Mouse (Mus musculus): ENCODE results near the gene Ulk4. TPM values are rescaled to one million over a fixed set of nuclear protein-coding genes. Genes with fewer than 3 reads are reported as not detected.

The Ulk4 gene
- polyA plus RNA-seq, 1 experiment from 2014 or later: 213 TPM

- H3K4me1 ChIP-seq (ENCODE audit: control insufficient read depth, insufficient read depth, low read length): no peaks in the 10 kb centered on the region
- H3K9me3 ChIP-seq (replicated peaks; ENCODE audit: control insufficient read depth, low read length): 0 out of 2 replicates have a peak, but pooled peaks cover 2% of the 10 kb centered on the region
- H3K9ac ChIP-seq (replicated peaks; ENCODE audit: low read length): no peak overlapping the region
- WGBS: 92% methylated on average over 3 of the region's 3 CpGs
- no peak overlapping the region for H3K4me2 ChIP-seq (ENCODE audit: low read depth, low read length)
- H3K4me3 ChIP-seq (ENCODE audit: low read depth, low read length): no peak overlapping the region
- H3K27me3 ChIP-seq (ENCODE audit: control insufficient read depth, insufficient read depth, low read length): no peaks in the 10 kb centered on the region
- no peaks in the 10 kb centered on the region for H3K36me3 ChIP-seq (replicated peaks; ENCODE audit: control insufficient read depth, insufficient read depth, low read depth, low read length)
- DNase-seq (ENCODE audit: low spot score) (peak; percentile 52), ATAC-seq (replicated peaks; ENCODE audit: insufficient number of reproducible peaks, low FRiP score, low TSS enrichment, low read depth) (no peak)
- H3K27ac ChIP-seq (replicated peaks; ENCODE audit: low read depth, low read length): no peak overlapping the region
These were observed 7.4 kb upstream of the Ulk4 start for GRCm38 (mm10) chr9:121284422-121284821.

GRCm38 (mm10) chr9:121283620-121284185, 6.7 kb upstream of the Ulk4 start:
- ATAC-seq (replicated peaks; ENCODE audit: insufficient number of reproducible peaks, low FRiP score, low TSS enrichment, low read depth): no peak
- H3K27ac ChIP-seq (replicated peaks; ENCODE audit: low read depth, low read length): no peak overlapping the region
- no peak overlapping the region for H3K4me3 ChIP-seq (ENCODE audit: low read depth, low read length)
- H3K27me3 ChIP-seq (ENCODE audit: control insufficient read depth, insufficient read depth, low read length): no peaks in the 10 kb centered on the region
- H3K9me3 ChIP-seq (replicated peaks; ENCODE audit: control insufficient read depth, low read length): 0 out of 2 replicates have a peak, but pooled peaks cover 2% of the 10 kb centered on the region
- no peak overlapping the region for H3K9ac ChIP-seq (replicated peaks; ENCODE audit: low read length)
- H3K4me1 ChIP-seq (ENCODE audit: control insufficient read depth, insufficient read depth, low read length): no peaks in the 10 kb centered on the region
- no peaks in the 10 kb centered on the region for H3K36me3 ChIP-seq (replicated peaks; ENCODE audit: control insufficient read depth, insufficient read depth, low read depth, low read length)
- WGBS: 98% methylated on average over 6 of the region's 6 CpGs
- no peak for DNase-seq (ENCODE audit: low spot score)
- H3K4me2 ChIP-seq (ENCODE audit: low read depth, low read length): no peak overlapping the region

GRCm38 (mm10) chr9:121281891-121282290, 4.9 kb upstream of the Ulk4 start:
- Histone ChIP-seq H3K36me3 (replicated peaks; ENCODE audit: control insufficient read depth, insufficient read depth, low read depth, low read length) (no peaks in the 10 kb centered on the region), H3K27ac (replicated peaks; ENCODE audit: low read depth, low read length) (no peak overlapping the region; the same call in 1 of the 2 replicates), H3K4me3 (ENCODE audit: low read depth, low read length) (no peak overlapping the region), H3K9me3 (replicated peaks; ENCODE audit: control insufficient read depth, low read length) (0 out of 2 replicates have a peak, but pooled peaks cover 2% of the 10 kb centered on the region), H3K4me2 (ENCODE audit: low read depth, low read length) (no peak overlapping the region), H3K27me3 (ENCODE audit: control insufficient read depth, insufficient read depth, low read length) (no peaks in the 10 kb centered on the region), H3K4me1 (ENCODE audit: control insufficient read depth, insufficient read depth, low read length) (no peaks in the 10 kb centered on the region), H3K9ac (replicated peaks; ENCODE audit: low read length) (no peak overlapping the region)
- DNase-seq (ENCODE audit: low spot score) (no peak), ATAC-seq (replicated peaks; ENCODE audit: insufficient number of reproducible peaks, low FRiP score, low TSS enrichment, low read depth) (no peak)
- 80% methylated on average over 6 of the region's 6 CpGs for WGBS

GRCm38 (mm10) chr9:121279216-121279615, 2.2 kb upstream of the Ulk4 start:
- no peak overlapping the region for H3K4me3 ChIP-seq (ENCODE audit: low read depth, low read length)
- H3K27me3 ChIP-seq (ENCODE audit: control insufficient read depth, insufficient read depth, low read length): no peaks in the 10 kb centered on the region
- H3K4me2 ChIP-seq (ENCODE audit: low read depth, low read length): no peak overlapping the region
- H3K9me3 ChIP-seq (replicated peaks; ENCODE audit: control insufficient read depth, low read length): 0 out of 2 replicates have a peak, but pooled peaks cover 2% of the 10 kb centered on the region
- H3K4me1 ChIP-seq (ENCODE audit: control insufficient read depth, insufficient read depth, low read length): no peaks in the 10 kb centered on the region
- DNase-seq (ENCODE audit: low spot score): no peak
- no peak overlapping the region for H3K9ac ChIP-seq (replicated peaks; ENCODE audit: low read length)
- 94% methylated on average over 5 of the region's 5 CpGs for WGBS
- H3K36me3 ChIP-seq (replicated peaks; ENCODE audit: control insufficient read depth, insufficient read depth, low read depth, low read length): no peaks in the 10 kb centered on the region
- no peak for ATAC-seq (replicated peaks; ENCODE audit: insufficient number of reproducible peaks, low FRiP score, low TSS enrichment, low read depth)
- H3K27ac ChIP-seq (replicated peaks; ENCODE audit: low read depth, low read length): no peak overlapping the region

GRCm38 (mm10) chr9:121276745-121277117, 266 bp downstream of the Ulk4 start:
- Histone ChIP-seq H3K4me1 (ENCODE audit: control insufficient read depth, insufficient read depth, low read length) (no peaks in the 10 kb centered on the region), H3K4me3 (ENCODE audit: low read depth, low read length) (peak overlapping the region; percentile 63), H3K27me3 (ENCODE audit: control insufficient read depth, insufficient read depth, low read length) (no peaks in the 10 kb centered on the region), H3K9ac (replicated peaks; ENCODE audit: low read length) (peak overlapping the region; percentile 61), H3K27ac (replicated peaks; ENCODE audit: low read depth, low read length) (no peak overlapping the region), H3K9me3 (replicated peaks; ENCODE audit: control insufficient read depth, low read length) (no peaks in the 10 kb centered on the region), H3K4me2 (ENCODE audit: low read depth, low read length) (peak overlapping the region; percentile 78), H3K36me3 (replicated peaks; ENCODE audit: control insufficient read depth, insufficient read depth, low read depth, low read length) (no peaks in the 10 kb centered on the region)
- DNase-seq (ENCODE audit: low spot score) (no peak), ATAC-seq (replicated peaks; ENCODE audit: insufficient number of reproducible peaks, low FRiP score, low TSS enrichment, low read depth) (no peak)
- WGBS: 15% methylated on average over 15 of the region's 15 CpGs

- Histone ChIP-seq H3K27me3 (ENCODE audit: control insufficient read depth, insufficient read depth, low read length) (no peaks in the 10 kb centered on the region), H3K4me2 (ENCODE audit: low read depth, low read length) (no peak overlapping the region), H3K36me3 (replicated peaks; ENCODE audit: control insufficient read depth, insufficient read depth, low read depth, low read length) (no peaks in the 10 kb centered on the region), H3K9me3 (replicated peaks; ENCODE audit: control insufficient read depth, low read length) (no peaks in the 10 kb centered on the region), H3K4me3 (ENCODE audit: low read depth, low read length) (no peak overlapping the region), H3K27ac (replicated peaks; ENCODE audit: low read depth, low read length) (no peak overlapping the region), H3K4me1 (ENCODE audit: control insufficient read depth, insufficient read depth, low read length) (no peaks in the 10 kb centered on the region), H3K9ac (replicated peaks; ENCODE audit: low read length) (no peak overlapping the region)
- DNase-seq (ENCODE audit: low spot score) (no peak), ATAC-seq (replicated peaks; ENCODE audit: insufficient number of reproducible peaks, low FRiP score, low TSS enrichment, low read depth) (no peak)
- 60% methylated on average over 4 of the region's 4 CpGs for WGBS
These were observed 5.4 kb downstream of the Ulk4 start for GRCm38 (mm10) chr9:121271561-121271960.

- H3K9me3 ChIP-seq (replicated peaks; ENCODE audit: control insufficient read depth, low read length): no peaks in the 10 kb centered on the region
- ATAC-seq (replicated peaks; ENCODE audit: insufficient number of reproducible peaks, low FRiP score, low TSS enrichment, low read depth) (no peak), DNase-seq (ENCODE audit: low spot score) (no peak)
- no peak overlapping the region for H3K27ac ChIP-seq (replicated peaks; ENCODE audit: low read depth, low read length)
- H3K4me3 ChIP-seq (ENCODE audit: low read depth, low read length): no peak overlapping the region
- no peaks in the 10 kb centered on the region for H3K27me3 ChIP-seq (ENCODE audit: control insufficient read depth, insufficient read depth, low read length)
- H3K9ac ChIP-seq (replicated peaks; ENCODE audit: low read length): no peak overlapping the region
- H3K36me3 ChIP-seq (replicated peaks; ENCODE audit: control insufficient read depth, insufficient read depth, low read depth, low read length): no peaks in the 10 kb centered on the region
- 81% methylated on average over 1 of the region's 1 CpGs for WGBS
- H3K4me1 ChIP-seq (ENCODE audit: control insufficient read depth, insufficient read depth, low read length): no peaks in the 10 kb centered on the region
- no peak overlapping the region for H3K4me2 ChIP-seq (ENCODE audit: low read depth, low read length)
These were observed 5.8 kb downstream of the Ulk4 start for GRCm38 (mm10) chr9:121271149-121271548.

- H3K9ac ChIP-seq (replicated peaks; ENCODE audit: low read length): no peak overlapping the region
- no peak overlapping the region for H3K4me2 ChIP-seq (ENCODE audit: low read depth, low read length)
- H3K27ac ChIP-seq (replicated peaks; ENCODE audit: low read depth, low read length): no peak overlapping the region
- H3K4me1 ChIP-seq (ENCODE audit: control insufficient read depth, insufficient read depth, low read length): no peaks in the 10 kb centered on the region
- H3K36me3 ChIP-seq (replicated peaks; ENCODE audit: control insufficient read depth, insufficient read depth, low read depth, low read length): no peaks in the 10 kb centered on the region
- H3K27me3 ChIP-seq (ENCODE audit: control insufficient read depth, insufficient read depth, low read length): no peaks in the 10 kb centered on the region
- DNase-seq (ENCODE audit: low spot score): no peak
- no peak overlapping the region for H3K4me3 ChIP-seq (ENCODE audit: low read depth, low read length)
- H3K9me3 ChIP-seq (replicated peaks; ENCODE audit: control insufficient read depth, low read length): no peaks in the 10 kb centered on the region
- no peak for ATAC-seq (replicated peaks; ENCODE audit: insufficient number of reproducible peaks, low FRiP score, low TSS enrichment, low read depth)
- 87% methylated on average over 10 of the region's 10 CpGs for WGBS
These were observed 11.7 kb downstream of the Ulk4 start for GRCm38 (mm10) chr9:121265307-121265706.
